Mouse (Mus musculus) naive thymus-derived CD4-positive, alpha-beta T cell, adult 2 months (primary cell): ENCODE results near the gene Lrtm2.

Experiments used
- DNase-seq: peaks from one replicate; pipeline ENCODE4 v3.0.0-alpha.2; 2011; ENCODE audit warnings: low read depth

Lrtm2 gene

GRCm38 (mm10) chr6:119333831-119334230 lies 3.3 kb upstream of the Lrtm2 start:
- no peak for DNase-seq

- DNase-seq: no peak
These were observed 2.6 kb upstream of the Lrtm2 start for GRCm38 (mm10) chr6:119333202-119333601.

GRCm38 (mm10) chr6:119332111-119332510 lies 1.5 kb upstream of the Lrtm2 start:
- DNase-seq: no peak

GRCm38 (mm10) chr6:119329936-119330335 lies 630 bp downstream of the Lrtm2 start:
- DNase-seq: no peak

GRCm38 (mm10) chr6:119329215-119329714 lies 1.3 kb downstream of the Lrtm2 start:
- no peak for DNase-seq

- no peak for DNase-seq
These were observed 1.9 kb downstream of the Lrtm2 start for GRCm38 (mm10) chr6:119328521-119329115.

GRCm38 (mm10) chr6:119326541-119326940 lies 4.0 kb downstream of the Lrtm2 start:
- no peak for DNase-seq

GRCm38 (mm10) chr6:119325978-119326377 lies 4.6 kb downstream of the Lrtm2 start:
- DNase-seq: no peak

GRCm38 (mm10) chr6:119324776-119325175 lies 5.8 kb downstream of the Lrtm2 start:
- DNase-seq: no peak

- DNase-seq: no peak
These were observed 8.8 kb downstream of the Lrtm2 start for GRCm38 (mm10) chr6:119321752-119322151.

GRCm38 (mm10) chr6:119320481-119320880 lies 10.1 kb downstream of the Lrtm2 start:
- no peak for DNase-seq

GRCm38 (mm10) chr6:119319358-119319757 lies 11.2 kb downstream of the Lrtm2 start:
- no peak for DNase-seq

- DNase-seq: no peak
These were observed 11.8 kb downstream of the Lrtm2 start for GRCm38 (mm10) chr6:119318732-119319131.

GRCm38 (mm10) chr6:119314751-119315476 lies 15.7 kb downstream of the Lrtm2 start:
- no peak for DNase-seq

- DNase-seq: no peak
These were observed 16.8 kb downstream of the Lrtm2 start for GRCm38 (mm10) chr6:119313588-119314375.

GRCm38 (mm10) chr6:119313096-119313495 lies 17.5 kb downstream of the Lrtm2 start:
- no peak for DNase-seq

GRCm38 (mm10) chr6:119312381-119312780 lies 18.2 kb downstream of the Lrtm2 start:
- DNase-seq: no peak

- DNase-seq: no peak
These were observed 20.4 kb downstream of the Lrtm2 start for GRCm38 (mm10) chr6:119310176-119310575.

GRCm38 (mm10) chr6:119307867-119308413 lies 22.6 kb downstream of the Lrtm2 start:
- DNase-seq: no peak

GRCm38 (mm10) chr6:119303331-119303730 lies 27.2 kb downstream of the Lrtm2 start:
- DNase-seq: no peak

- no peak for DNase-seq
These were observed 29.3 kb downstream of the Lrtm2 start for GRCm38 (mm10) chr6:119301310-119301709.

GRCm38 (mm10) chr6:119280761-119281160 lies 49.8 kb downstream of the Lrtm2 start:
- no peak for DNase-seq
